Mouse (Mus musculus): ENCODE measurements around the gene Apoh. TPM values are rescaled to one million over a fixed set of nuclear protein-coding genes. Genes with fewer than 3 reads are reported as not detected.

The Apoh gene
- polyA plus RNA-seq, 1 experiment = 0.06 TPM

GRCm38 (mm10) chr11:108317878-108318277 is 25.3 kb upstream of the Apoh start:
- no peak for TF ChIP-seq FOSL1 (IDR thresholded peaks at IDR 0.05; ENCODE audit: insufficient read depth, low read length, poor library complexity, severe bottlenecking)
- no peak for TF ChIP-seq CEBPB (IDR thresholded peaks at IDR 0.05; ENCODE audit: low read depth)
- TF ChIP-seq MYOG (IDR thresholded peaks at IDR 0.05; ENCODE audit: control insufficient read depth, extremely low read depth, insufficient read length) = no peak
- TF ChIP-seq MAX (IDR thresholded peaks at IDR 0.05) = no peak
- TF ChIP-seq CTCF (IDR thresholded peaks at IDR 0.05; ENCODE audit: control insufficient read depth, insufficient read depth, insufficient read length) = no peak
- no peak for TF ChIP-seq MYOD1 (IDR thresholded peaks at IDR 0.05; ENCODE audit: control insufficient read depth, insufficient read length, low read depth)
- no peak for TF ChIP-seq USF1 (IDR thresholded peaks at IDR 0.05; ENCODE audit: low read depth)
- Histone ChIP-seq H3K79me2 (ENCODE audit: control insufficient read depth, insufficient read depth) (peaks cover 100% of the 10 kb centered on the region), H3K4me3 (ENCODE audit: insufficient read depth, poor library complexity, severe bottlenecking) (no peak overlapping the region), H3ac (ENCODE audit: control insufficient read depth, insufficient read length, low read depth) (no peak overlapping the region), H3K36me3 (ENCODE audit: control insufficient read depth, insufficient read depth) (peaks cover 41% of the 10 kb centered on the region), H3K79me3 (ENCODE audit: low read depth) (peaks cover 74% of the 10 kb centered on the region), H3K27me3 (ENCODE audit: control insufficient read depth, insufficient read depth, insufficient read length) (no peaks in the 10 kb centered on the region)

GRCm38 (mm10) chr11:108319162-108319561 is 24.0 kb upstream of the Apoh start:
- H3K27me3 ChIP-seq (ENCODE audit: control insufficient read depth, insufficient read depth, insufficient read length) = no peaks in the 10 kb centered on the region
- no peak overlapping the region for H3K4me3 ChIP-seq (ENCODE audit: insufficient read depth, poor library complexity, severe bottlenecking)
- H3K79me2 ChIP-seq (ENCODE audit: control insufficient read depth, insufficient read depth) = peaks cover 100% of the 10 kb centered on the region
- peaks cover 41% of the 10 kb centered on the region for H3K36me3 ChIP-seq (ENCODE audit: control insufficient read depth, insufficient read depth)
- no peak overlapping the region for H3ac ChIP-seq (ENCODE audit: control insufficient read depth, insufficient read length, low read depth)
- TF ChIP-seq MYOG (IDR thresholded peaks at IDR 0.05; ENCODE audit: control insufficient read depth, extremely low read depth, insufficient read length) (no peak), CEBPB (IDR thresholded peaks at IDR 0.05; ENCODE audit: low read depth) (no peak), CTCF (IDR thresholded peaks at IDR 0.05; ENCODE audit: control insufficient read depth, insufficient read depth, insufficient read length) (no peak), MYOD1 (IDR thresholded peaks at IDR 0.05; ENCODE audit: control insufficient read depth, insufficient read length, low read depth) (no peak), FOSL1 (IDR thresholded peaks at IDR 0.05; ENCODE audit: insufficient read depth, low read length, poor library complexity, severe bottlenecking) (no peak), USF1 (IDR thresholded peaks at IDR 0.05; ENCODE audit: low read depth) (no peak), MAX (IDR thresholded peaks at IDR 0.05) (no peak)
- H3K79me3 ChIP-seq (ENCODE audit: low read depth) = peaks cover 72% of the 10 kb centered on the region

GRCm38 (mm10) chr11:108320561-108320960 is 22.6 kb upstream of the Apoh start:
- Histone ChIP-seq H3K27me3 (ENCODE audit: control insufficient read depth, insufficient read depth, insufficient read length) (no peaks in the 10 kb centered on the region), H3K4me3 (ENCODE audit: insufficient read depth, poor library complexity, severe bottlenecking) (no peak overlapping the region), H3K79me3 (ENCODE audit: low read depth) (peaks cover 70% of the 10 kb centered on the region), H3K79me2 (ENCODE audit: control insufficient read depth, insufficient read depth) (peaks cover 100% of the 10 kb centered on the region), H3ac (ENCODE audit: control insufficient read depth, insufficient read length, low read depth) (no peak overlapping the region), H3K36me3 (ENCODE audit: control insufficient read depth, insufficient read depth) (peaks cover 48% of the 10 kb centered on the region)
- TF ChIP-seq CEBPB (IDR thresholded peaks at IDR 0.05; ENCODE audit: low read depth) = no peak
- no peak for TF ChIP-seq MYOG (IDR thresholded peaks at IDR 0.05; ENCODE audit: control insufficient read depth, extremely low read depth, insufficient read length)
- no peak for TF ChIP-seq MAX (IDR thresholded peaks at IDR 0.05)
- no peak for TF ChIP-seq MYOD1 (IDR thresholded peaks at IDR 0.05; ENCODE audit: control insufficient read depth, insufficient read length, low read depth)
- no peak for TF ChIP-seq CTCF (IDR thresholded peaks at IDR 0.05; ENCODE audit: control insufficient read depth, insufficient read depth, insufficient read length)
- TF ChIP-seq USF1 (IDR thresholded peaks at IDR 0.05; ENCODE audit: low read depth) = no peak
- no peak for TF ChIP-seq FOSL1 (IDR thresholded peaks at IDR 0.05; ENCODE audit: insufficient read depth, low read length, poor library complexity, severe bottlenecking)

GRCm38 (mm10) chr11:108322156-108322555 is 21.0 kb upstream of the Apoh start:
- Histone ChIP-seq H3K27me3 (ENCODE audit: control insufficient read depth, insufficient read depth, insufficient read length) (no peaks in the 10 kb centered on the region), H3ac (ENCODE audit: control insufficient read depth, insufficient read length, low read depth) (no peak overlapping the region), H3K79me2 (ENCODE audit: control insufficient read depth, insufficient read depth) (peaks cover 100% of the 10 kb centered on the region), H3K79me3 (ENCODE audit: low read depth) (peaks cover 68% of the 10 kb centered on the region), H3K36me3 (ENCODE audit: control insufficient read depth, insufficient read depth) (peaks cover 52% of the 10 kb centered on the region), H3K4me3 (ENCODE audit: insufficient read depth, poor library complexity, severe bottlenecking) (no peak overlapping the region)
- TF ChIP-seq CTCF (IDR thresholded peaks at IDR 0.05; ENCODE audit: control insufficient read depth, insufficient read depth, insufficient read length) (no peak), FOSL1 (IDR thresholded peaks at IDR 0.05; ENCODE audit: insufficient read depth, low read length, poor library complexity, severe bottlenecking) (no peak), MYOG (IDR thresholded peaks at IDR 0.05; ENCODE audit: control insufficient read depth, extremely low read depth, insufficient read length) (no peak), MAX (IDR thresholded peaks at IDR 0.05) (no peak), MYOD1 (IDR thresholded peaks at IDR 0.05; ENCODE audit: control insufficient read depth, insufficient read length, low read depth) (no peak)

- Histone ChIP-seq H3K36me3 (ENCODE audit: control insufficient read depth, insufficient read depth) (peaks cover 57% of the 10 kb centered on the region), H3ac (ENCODE audit: control insufficient read depth, insufficient read length, low read depth) (no peak overlapping the region), H3K4me3 (ENCODE audit: insufficient read depth, poor library complexity, severe bottlenecking) (no peak overlapping the region), H3K79me2 (ENCODE audit: control insufficient read depth, insufficient read depth) (peaks cover 99% of the 10 kb centered on the region), H3K27me3 (ENCODE audit: control insufficient read depth, insufficient read depth, insufficient read length) (no peaks in the 10 kb centered on the region), H3K79me3 (ENCODE audit: low read depth) (peaks cover 63% of the 10 kb centered on the region)
- TF ChIP-seq USF1 (IDR thresholded peaks at IDR 0.05; ENCODE audit: low read depth) (no peak), MAX (IDR thresholded peaks at IDR 0.05) (no peak), CEBPB (IDR thresholded peaks at IDR 0.05; ENCODE audit: low read depth) (no peak), FOSL1 (IDR thresholded peaks at IDR 0.05; ENCODE audit: insufficient read depth, low read length, poor library complexity, severe bottlenecking) (no peak), MYOD1 (IDR thresholded peaks at IDR 0.05; ENCODE audit: control insufficient read depth, insufficient read length, low read depth) (no peak), CTCF (IDR thresholded peaks at IDR 0.05; ENCODE audit: control insufficient read depth, insufficient read depth, insufficient read length) (no peak), MYOG (IDR thresholded peaks at IDR 0.05; ENCODE audit: control insufficient read depth, extremely low read depth, insufficient read length) (no peak)
Observed at GRCm38 (mm10) chr11:108325943-108326342, 17.2 kb upstream of the Apoh start.

- H3K4me3 ChIP-seq (ENCODE audit: insufficient read depth, poor library complexity, severe bottlenecking) = no peak overlapping the region
- peaks cover 82% of the 10 kb centered on the region for H3K36me3 ChIP-seq (ENCODE audit: control insufficient read depth, insufficient read depth)
- TF ChIP-seq CEBPB (IDR thresholded peaks at IDR 0.05; ENCODE audit: low read depth) = peak; percentile 33
- no peak for TF ChIP-seq USF1 (IDR thresholded peaks at IDR 0.05; ENCODE audit: low read depth)
- H3K27me3 ChIP-seq (ENCODE audit: control insufficient read depth, insufficient read depth, insufficient read length) = no peaks in the 10 kb centered on the region
- no peak overlapping the region for H3ac ChIP-seq (ENCODE audit: control insufficient read depth, insufficient read length, low read depth)
- H3K79me2 ChIP-seq (ENCODE audit: control insufficient read depth, insufficient read depth) = peaks cover 97% of the 10 kb centered on the region
- H3K79me3 ChIP-seq (ENCODE audit: low read depth) = peaks cover 48% of the 10 kb centered on the region
Observed at GRCm38 (mm10) chr11:108330818-108331217, 12.3 kb upstream of the Apoh start.
